Mouse (Mus musculus): Measurements from ENCODE around the gene Rcc2. TPM values are rescaled to one million over a fixed set of nuclear protein-coding genes. Genes with fewer than 3 reads are reported as not detected.

The Rcc2 gene
- 44.1 and 45.9 TPM in 2 replicates for polyA plus RNA-seq (2012; rRNA removed)

GRCm38 (mm10) chr4:140700269-140701018 is at the start of gene Rcc2:
Rcc2 (plus strand) TSS chr4:140700541.
- H3K27ac ChIP-seq (ENCODE audit: insufficient read depth, low read length): peak within 1 kb of the TSS; percentile 77
- peak within 1 kb of the TSS; percentile 51 for H3K4me3 ChIP-seq (ENCODE audit: insufficient read depth, low read length)
- TF ChIP-seq CTCF (IDR thresholded peaks at IDR 0.05; ENCODE audit: extremely low read depth, insufficient read depth, low read length): no peak
- no peaks in the 10 kb centered on the region for H3K4me1 ChIP-seq (ENCODE audit: control insufficient read depth, insufficient read depth, low read length)

- peaks cover 1% of the 10 kb centered on the region; the same call in 1 of the 2 replicates for H3K4me1 ChIP-seq (ENCODE audit: control insufficient read depth, insufficient read depth, low read length)
- TF ChIP-seq CTCF (IDR thresholded peaks at IDR 0.05; ENCODE audit: extremely low read depth, insufficient read depth, low read length): no peak
- no peak for TF ChIP-seq POLR2A (IDR thresholded peaks at IDR 0.05; ENCODE audit: extremely low read depth, insufficient read depth, low read length)
- H3K4me3 ChIP-seq (ENCODE audit: insufficient read depth, low read length): no peak overlapping the region
- no peak overlapping the region for H3K27ac ChIP-seq (ENCODE audit: insufficient read depth, low read length)
Observed at GRCm38 (mm10) chr4:140653835-140654583, 46.3 kb upstream of the Rcc2 start.

- H3K4me3 ChIP-seq (ENCODE audit: insufficient read depth, low read length): no peak overlapping the region
- TF ChIP-seq CTCF (IDR thresholded peaks at IDR 0.05; ENCODE audit: extremely low read depth, insufficient read depth, low read length): no peak
- TF ChIP-seq POLR2A (IDR thresholded peaks at IDR 0.05; ENCODE audit: extremely low read depth, insufficient read depth, low read length): no peak
- H3K27ac ChIP-seq (ENCODE audit: insufficient read depth, low read length): no peak overlapping the region
- no peaks in the 10 kb centered on the region for H3K4me1 ChIP-seq (ENCODE audit: control insufficient read depth, insufficient read depth, low read length)
Observed at GRCm38 (mm10) chr4:140654798-140655197, 45.5 kb upstream of the Rcc2 start.

- Histone ChIP-seq H3K27ac (ENCODE audit: insufficient read depth, low read length) (no peak overlapping the region), H3K4me1 (ENCODE audit: control insufficient read depth, insufficient read depth, low read length) (no peaks in the 10 kb centered on the region), H3K4me3 (ENCODE audit: insufficient read depth, low read length) (no peak overlapping the region)
- TF ChIP-seq CTCF (IDR thresholded peaks at IDR 0.05; ENCODE audit: extremely low read depth, insufficient read depth, low read length) (no peak), POLR2A (IDR thresholded peaks at IDR 0.05; ENCODE audit: extremely low read depth, insufficient read depth, low read length) (no peak)
Observed at GRCm38 (mm10) chr4:140656529-140656928, 43.8 kb upstream of the Rcc2 start.

GRCm38 (mm10) chr4:140657681-140658575 is 42.4 kb upstream of the Rcc2 start:
- no peak for TF ChIP-seq POLR2A (IDR thresholded peaks at IDR 0.05; ENCODE audit: extremely low read depth, insufficient read depth, low read length)
- no peak overlapping the region for H3K4me3 ChIP-seq (ENCODE audit: insufficient read depth, low read length)
- no peaks in the 10 kb centered on the region for H3K4me1 ChIP-seq (ENCODE audit: control insufficient read depth, insufficient read depth, low read length)
- H3K27ac ChIP-seq (ENCODE audit: insufficient read depth, low read length): no peak overlapping the region

GRCm38 (mm10) chr4:140661406-140662022 is 38.8 kb upstream of the Rcc2 start:
- TF ChIP-seq CTCF (IDR thresholded peaks at IDR 0.05; ENCODE audit: extremely low read depth, insufficient read depth, low read length) (no peak), POLR2A (IDR thresholded peaks at IDR 0.05; ENCODE audit: extremely low read depth, insufficient read depth, low read length) (no peak)
- H3K4me3 ChIP-seq (ENCODE audit: insufficient read depth, low read length): no peak overlapping the region
- H3K4me1 ChIP-seq (ENCODE audit: control insufficient read depth, insufficient read depth, low read length): peaks cover 2% of the 10 kb centered on the region; the same call in 1 of the 2 replicates
- H3K27ac ChIP-seq (ENCODE audit: insufficient read depth, low read length): no peak overlapping the region

GRCm38 (mm10) chr4:140662453-140662852 is 37.9 kb upstream of the Rcc2 start:
- H3K4me3 ChIP-seq (ENCODE audit: insufficient read depth, low read length): no peak overlapping the region
- H3K4me1 ChIP-seq (ENCODE audit: control insufficient read depth, insufficient read depth, low read length): peaks cover 2% of the 10 kb centered on the region; the same call in 1 of the 2 replicates
- TF ChIP-seq CTCF (IDR thresholded peaks at IDR 0.05; ENCODE audit: extremely low read depth, insufficient read depth, low read length) (no peak), POLR2A (IDR thresholded peaks at IDR 0.05; ENCODE audit: extremely low read depth, insufficient read depth, low read length) (no peak)
- H3K27ac ChIP-seq (ENCODE audit: insufficient read depth, low read length): no peak overlapping the region

- TF ChIP-seq CTCF (IDR thresholded peaks at IDR 0.05; ENCODE audit: extremely low read depth, insufficient read depth, low read length) (no peak), POLR2A (IDR thresholded peaks at IDR 0.05; ENCODE audit: extremely low read depth, insufficient read depth, low read length) (no peak)
Observed at GRCm38 (mm10) chr4:140662882-140663585, 37.3 kb upstream of the Rcc2 start.

More at GRCm38 (mm10) chr4:140662882-140663585, 37.3 kb upstream of the Rcc2 start:
- H3K27ac ChIP-seq (ENCODE audit: insufficient read depth, low read length): no peak overlapping the region
- H3K4me3 ChIP-seq (ENCODE audit: insufficient read depth, low read length): no peak overlapping the region
- H3K4me1 ChIP-seq (ENCODE audit: control insufficient read depth, insufficient read depth, low read length): peaks cover 2% of the 10 kb centered on the region; the same call in 1 of the 2 replicates
